Comparison of ENCODE assay signal across 21 mouse cellular contexts in genomic region chr9:70022083-70022482, GRCm38 (mm10). TPM values are rescaled to one million over a fixed set of nuclear protein-coding genes. Genes with fewer than 3 reads are reported as not detected.
DNase-seq lines count a peak whose midpoint lies in the region; ATAC-seq and TF ChIP-seq lines count a peak whose summit lies in the region.
"Had no signal": no experiment of that assay in that cellular context is flagged by ENCODE, and none has a peak within 500 bp of the region (broad histone marks: within the 10 kb centered on the region; RNA-seq: fewer than 3 reads in every experiment).

No protein-coding gene starts in this region.

- no peaks in the 10 kb centered on the region for H3K9me3 ChIP-seq in heart, embryonic 10.5 days
- H3K9me3 ChIP-seq in stomach, postnatal 0 days (ENCODE audit: control insufficient read depth, low read length) = no peaks in the 10 kb centered on the region
- no peaks in the 10 kb centered on the region for H3K9me3 ChIP-seq in forebrain, postnatal 0 days (ENCODE audit: low read length)
- H3K9me3 ChIP-seq: forebrain, embryonic 15.5 days; neural tube, embryonic 13.5 days had no signal

- TF ChIP-seq EP300 in stomach, postnatal 0 days (optimal IDR thresholded peaks at IDR 0.05) = no peak

- no peak overlapping the region for H3K27ac ChIP-seq in heart, embryonic 10.5 days
- no peak overlapping the region for H3K27ac ChIP-seq in stomach, postnatal 0 days (replicated peaks)
- no peak overlapping the region for H3K27ac ChIP-seq in forebrain, postnatal 0 days (ENCODE audit: low read depth, low read length)
- H3K27ac ChIP-seq: forebrain, embryonic 15.5 days; heart, adult 2 months; hindbrain, postnatal 0 days; macrophage; neural tube, embryonic 13.5 days had no signal

- H3K4me3 ChIP-seq in heart, embryonic 10.5 days = no peak overlapping the region
- no peak overlapping the region for H3K4me3 ChIP-seq in stomach, postnatal 0 days (ENCODE audit: low read depth, low read length)
- H3K4me3 ChIP-seq in forebrain, postnatal 0 days (ENCODE audit: low read depth, low read length) = no peak overlapping the region
- H3K4me3 ChIP-seq: forebrain, embryonic 15.5 days; heart, adult 2 months; neural tube, embryonic 13.5 days had no signal

- intact Hi-C loops in heart, postnatal 36 days (cut with DNase I) = no loop called here

- no peak overlapping the region for H3K9ac ChIP-seq in stomach, postnatal 0 days (ENCODE audit: low read length)
- no peak overlapping the region for H3K9ac ChIP-seq in forebrain, postnatal 0 days
- H3K9ac ChIP-seq: forebrain, embryonic 15.5 days; neural tube, embryonic 13.5 days had no signal

- H3K4me1 ChIP-seq in heart, embryonic 10.5 days = peaks cover 10% of the 10 kb centered on the region
- H3K4me1 ChIP-seq in stomach, postnatal 0 days (replicated peaks; ENCODE audit: control insufficient read depth, insufficient read depth) = no peaks in the 10 kb centered on the region
- H3K4me1 ChIP-seq in forebrain, postnatal 0 days (ENCODE audit: insufficient read depth) = no peaks in the 10 kb centered on the region
- H3K4me1 ChIP-seq: forebrain, embryonic 15.5 days; neural tube, embryonic 13.5 days had no signal

- peaks cover 21% of the 10 kb centered on the region for H3K36me3 ChIP-seq in heart, embryonic 10.5 days
- no peaks in the 10 kb centered on the region for H3K36me3 ChIP-seq in stomach, postnatal 0 days (ENCODE audit: control insufficient read depth, insufficient read depth, low read length)
- H3K36me3 ChIP-seq in forebrain, postnatal 0 days (ENCODE audit: insufficient read depth) = 0 out of 2 replicates have a peak, but pooled peaks cover 3% of the 10 kb centered on the region

- 59% methylated on average over 4 of the region's 4 CpGs for WGBS in heart, embryonic 10.5 days
- WGBS in stomach, postnatal 0 days = 81% methylated on average over 4 of the region's 4 CpGs
- WGBS in forebrain, postnatal 0 days = 92% methylated on average over 4 of the region's 4 CpGs

- TF ChIP-seq CTCF in stomach, postnatal 0 days (IDR thresholded peaks at IDR 0.05; ENCODE audit: low read depth) = no peak
- no peak for TF ChIP-seq CTCF in forebrain, postnatal 0 days (IDR thresholded peaks at IDR 0.05; ENCODE audit: low read depth)

- H3K27me3 ChIP-seq in heart, embryonic 10.5 days (ENCODE audit: insufficient read depth, poor library complexity, severe bottlenecking) = no peaks in the 10 kb centered on the region
- no peaks in the 10 kb centered on the region for H3K27me3 ChIP-seq in stomach, postnatal 0 days (ENCODE audit: control insufficient read depth, insufficient read depth, low read length)
- H3K27me3 ChIP-seq in forebrain, postnatal 0 days (ENCODE audit: insufficient read depth, low read length) = no peaks in the 10 kb centered on the region
- H3K27me3 ChIP-seq: forebrain, embryonic 15.5 days; neural tube, embryonic 13.5 days had no signal

- no peak overlapping the region for H3K4me2 ChIP-seq in stomach, postnatal 0 days (replicated peaks; ENCODE audit: low read depth)
- no peak overlapping the region for H3K4me2 ChIP-seq in forebrain, postnatal 0 days (ENCODE audit: low read depth)
- H3K4me2 ChIP-seq: forebrain, embryonic 15.5 days; midbrain, embryonic 11.5 days; neural tube, embryonic 13.5 days had no signal

- DNase-seq in heart, adult 11 months = peak; percentile 94
- no peak for DNase-seq in heart, embryonic 10.5 days (ENCODE audit: low spot score)
- DNase-seq in testis, postnatal 14 days (ENCODE audit: low spot score) = peak; percentile 34
- no peak for DNase-seq in testis, postnatal 10 days (ENCODE audit: low spot score)
- peak; percentile 19 to 22 for DNase-seq in heart, postnatal 36 days
- DNase-seq in stomach, postnatal 0 days (ENCODE audit: low spot score) = peak; percentile 72
- DNase-seq in left cerebral cortex, adult 11 months (ENCODE audit: low spot score) = no peak
- DNase-seq in forebrain, postnatal 0 days = no peak
- DNase-seq: cerebellum, postnatal 14 days; kidney, adult 8-10 months; kidney, postnatal 4 days had no signal

- ATAC-seq in stomach, postnatal 0 days (ENCODE audit: low FRiP score, low TSS enrichment) = peak; percentile 71; the same call in 1 of the 2 replicates
- no peak for ATAC-seq in forebrain, postnatal 0 days
- ATAC-seq: forebrain, embryonic 15.5 days; hindbrain, postnatal 0 days had no signal

RNA-seq across cellular contexts. Expression of gene Gtf2a2, which starts 9.7 kb away (rescaled TPM):
- 170 and 182 TPM in 2 replicates for polyA plus RNA-seq in heart, embryonic 10.5 days (2016; fragmentation: Nextera tagmentation; extraction: Ambion mirVana)
- 10 to 100 TPM; 56.6 to 58.5 TPM for total RNA-seq in heart, postnatal 36 days (2021)
- polyA plus RNA-seq in stomach, postnatal 0 days (2015; fragmentation: Nextera tagmentation; extraction: Ambion mirVana) = 159 and 160 TPM in 2 replicates
- 139 and 206 TPM in 2 replicates for total RNA-seq in forebrain, postnatal 0 days (2014; rRNA removed)
- polyA plus RNA-seq in forebrain, postnatal 0 days (2015; fragmentation: Nextera tagmentation; extraction: Ambion mirVana) = 257 and 317 TPM in 2 replicates

RNA-seq across cellular contexts. Expression of gene Gcnt3, which starts 15.8 kb away (rescaled TPM):
- polyA plus RNA-seq in heart, embryonic 10.5 days (2016; fragmentation: Nextera tagmentation; extraction: Ambion mirVana) = not detected in 2 replicates
- total RNA-seq in heart, postnatal 36 days (2021) = not detected
- 76.2 and 81.1 TPM in 2 replicates for polyA plus RNA-seq in stomach, postnatal 0 days (2015; fragmentation: Nextera tagmentation; extraction: Ambion mirVana)
- total RNA-seq in forebrain, postnatal 0 days (2014; rRNA removed) = not detected in 2 replicates
- not detected in 2 replicates for polyA plus RNA-seq in forebrain, postnatal 0 days (2015; fragmentation: Nextera tagmentation; extraction: Ambion mirVana)
- total RNA-seq: adrenal gland, adult 18-20 months; gastrocnemius, adult 18-20 months; heart, adult 2 months; hindbrain, postnatal 0 days; layer of hippocampus, postnatal 10 days; left cerebral cortex, postnatal 14 days had no signal
- polyA plus RNA-seq: forebrain, embryonic 15.5 days; heart, adult 2 months; macrophage; midbrain, embryonic 11.5 days; neural tube, embryonic 13.5 days had no signal

RNA-seq across cellular contexts. Expression of gene Bnip2, which starts 32.8 kb away (rescaled TPM):
- 128 and 132 TPM in 2 replicates for polyA plus RNA-seq in heart, embryonic 10.5 days (2016; fragmentation: Nextera tagmentation; extraction: Ambion mirVana)
- 100 to 1,000 TPM in 1 of 2 experiments, 10 to 100 TPM in 1; 88.7 to 105 TPM for total RNA-seq in heart, postnatal 36 days (2021)
- polyA plus RNA-seq in stomach, postnatal 0 days (2015; fragmentation: Nextera tagmentation; extraction: Ambion mirVana) = 59.2 and 65.6 TPM in 2 replicates
- total RNA-seq in forebrain, postnatal 0 days (2014; rRNA removed) = 69.4 and 75.0 TPM in 2 replicates
- polyA plus RNA-seq in forebrain, postnatal 0 days (2015; fragmentation: Nextera tagmentation; extraction: Ambion mirVana) = 48.5 and 53.2 TPM in 2 replicates

Comparison
In these comparisons a context has a peak if more than half of its experiments do, and no peak if none do; other contexts are left out.
1. DNase-seq: peak in heart, adult 11 months (single experiment), testis, postnatal 14 days (single experiment), heart, postnatal 36 days (2 of 2) and stomach, postnatal 0 days (single experiment); none in heart, embryonic 10.5 days (single experiment), testis, postnatal 10 days (single experiment), left cerebral cortex, adult 11 months (single experiment) and forebrain, postnatal 0 days (single experiment).
2. RNA of gene Gcnt3, which starts 15.8 kb away (polyA plus RNA-seq): 76.2 to 81.1 TPM in stomach, postnatal 0 days; not detected in heart, embryonic 10.5 days and not detected in forebrain, postnatal 0 days; every median in the first group is over 10 times any median in the second.